In genomic region chr7:101696931-101697723, GRCm38 (mm10) we compare ENCODE assay signal across 14 mouse cellular contexts. TPM values are rescaled to one million over a fixed set of nuclear protein-coding genes. Genes with fewer than 3 reads are reported as not detected.
A peak's percentile ranks its signal among the peaks of the same experiment; 100 is the strongest.
DNase-seq lines count a peak whose midpoint lies in the region; ATAC-seq lines count a peak whose summit lies in the region.
"Had no signal": no experiment of that assay in that cellular context is flagged by ENCODE, and none has a peak within 500 bp of the region (broad histone marks: within the 10 kb centered on the region; RNA-seq: fewer than 3 reads in every experiment).

No protein-coding gene starts in this region.

- no peaks in the 10 kb centered on the region for H3K36me3 ChIP-seq in embryonic facial prominence, embryonic 14.5 days (ENCODE audit: control insufficient read depth, insufficient read depth, low read length)
- H3K36me3 ChIP-seq in embryonic facial prominence, embryonic 10.5 days (replicated peaks): no peaks in the 10 kb centered on the region
- no peaks in the 10 kb centered on the region for H3K36me3 ChIP-seq in liver, embryonic 11.5 days (ENCODE audit: control insufficient read depth, insufficient read depth, low read length)
- H3K36me3 ChIP-seq: limb, embryonic 12.5 days had no signal

- H3K27ac ChIP-seq in embryonic facial prominence, embryonic 14.5 days (replicated peaks; ENCODE audit: low read depth, low read length): no peak overlapping the region
- H3K27ac ChIP-seq in embryonic facial prominence, embryonic 10.5 days (replicated peaks): no peak overlapping the region
- H3K27ac ChIP-seq in liver, embryonic 11.5 days (ENCODE audit: low read depth, low read length): no peak overlapping the region
- H3K27ac ChIP-seq: heart, embryonic 13.5 days; limb, embryonic 12.5 days had no signal

- ATAC-seq in embryonic facial prominence, embryonic 14.5 days (ENCODE audit: low read depth): no peak; the same call in 1 of the 2 replicates
- peak; percentile 92 for ATAC-seq in liver, embryonic 11.5 days (replicated peaks; ENCODE audit: low FRiP score)
- ATAC-seq: intestine, embryonic 16.5 days had no signal

- WGBS in embryonic facial prominence, embryonic 14.5 days: 74% methylated on average over 10 of the region's 10 CpGs
- 90% methylated on average over 10 of the region's 10 CpGs for WGBS in embryonic facial prominence, embryonic 10.5 days
- WGBS in liver, embryonic 11.5 days: 54% methylated on average over 10 of the region's 10 CpGs

- no peak overlapping the region for H3K4me2 ChIP-seq in embryonic facial prominence, embryonic 14.5 days (ENCODE audit: low read depth, low read length)
- peak overlapping the region; percentile 20; the same call in 1 of the 2 replicates for H3K4me2 ChIP-seq in liver, embryonic 11.5 days
- H3K4me2 ChIP-seq: heart, embryonic 13.5 days; limb, embryonic 12.5 days had no signal

- peak; percentile 8 for DNase-seq in embryonic facial prominence, embryonic 14.5 days (ENCODE audit: low spot score)
- no peak for DNase-seq in embryonic facial prominence, embryonic 10.5 days (ENCODE audit: low spot score)
- DNase-seq in right cerebral cortex, postnatal 10 days (ENCODE audit: low spot score in 2 of 2): peak; percentile 66 to 67
- DNase-seq in right cerebral cortex, adult 18-20 months: no peak
- no peak for DNase-seq in liver, embryonic 11.5 days (ENCODE audit: low spot score)
- DNase-seq in lung, postnatal 25 days (ENCODE audit: low spot score): no peak
- DNase-seq in ovary, postnatal 36 days (ENCODE audit: low spot score): no peak
- no peak for DNase-seq in adrenal gland, postnatal 4 days (ENCODE audit: low spot score in 2 of 2)
- DNase-seq: kidney, postnatal 4 days; thymus, postnatal 14 days had no signal

- H3K9me3 ChIP-seq in embryonic facial prominence, embryonic 14.5 days (ENCODE audit: control insufficient read depth, low read length): no peaks in the 10 kb centered on the region
- no peaks in the 10 kb centered on the region for H3K9me3 ChIP-seq in embryonic facial prominence, embryonic 10.5 days
- no peaks in the 10 kb centered on the region for H3K9me3 ChIP-seq in liver, embryonic 11.5 days (ENCODE audit: control insufficient read depth, low read length)
- H3K9me3 ChIP-seq: heart, embryonic 13.5 days; limb, embryonic 12.5 days; megakaryocyte, embryonic 14.5 days had no signal

- H3K4me3 ChIP-seq in embryonic facial prominence, embryonic 14.5 days (ENCODE audit: low read depth, low read length): no peak overlapping the region
- H3K4me3 ChIP-seq in embryonic facial prominence, embryonic 10.5 days: no peak overlapping the region
- no peak overlapping the region for H3K4me3 ChIP-seq in liver, embryonic 11.5 days (ENCODE audit: low read depth, low read length)
- H3K4me3 ChIP-seq: heart, embryonic 13.5 days; limb, embryonic 12.5 days; megakaryocyte, embryonic 14.5 days had no signal

- no peaks in the 10 kb centered on the region for H3K4me1 ChIP-seq in embryonic facial prominence, embryonic 14.5 days (ENCODE audit: control insufficient read depth, insufficient read depth, low read length)
- peaks cover 4% of the 10 kb centered on the region; the same call in 1 of the 2 replicates for H3K4me1 ChIP-seq in embryonic facial prominence, embryonic 10.5 days
- peaks cover 9% of the 10 kb centered on the region for H3K4me1 ChIP-seq in liver, embryonic 11.5 days (replicated peaks; ENCODE audit: control insufficient read depth, insufficient read depth, low read length)
- H3K4me1 ChIP-seq: limb, embryonic 12.5 days had no signal

- no peak overlapping the region for H3K9ac ChIP-seq in embryonic facial prominence, embryonic 14.5 days (ENCODE audit: low read depth, low read length)
- H3K9ac ChIP-seq in liver, embryonic 11.5 days (ENCODE audit: low read depth, low read length): no peak overlapping the region
- H3K9ac ChIP-seq: heart, embryonic 13.5 days; limb, embryonic 12.5 days had no signal

- H3K27me3 ChIP-seq in embryonic facial prominence, embryonic 14.5 days (replicated peaks; ENCODE audit: control insufficient read depth, insufficient read depth, low read length): no peaks in the 10 kb centered on the region
- no peaks in the 10 kb centered on the region for H3K27me3 ChIP-seq in embryonic facial prominence, embryonic 10.5 days (replicated peaks; ENCODE audit: low read depth, poor library complexity, severe bottlenecking)
- H3K27me3 ChIP-seq in liver, embryonic 11.5 days (replicated peaks; ENCODE audit: control insufficient read depth, insufficient read depth, low read length): no peaks in the 10 kb centered on the region
- H3K27me3 ChIP-seq: heart, embryonic 13.5 days; limb, embryonic 12.5 days; megakaryocyte, embryonic 14.5 days had no signal

RNA-seq across cellular contexts. Expression of gene Clpb, which starts 33.7 kb away (rescaled TPM):
- 37.5 and 48.5 TPM in 2 replicates for polyA plus RNA-seq in embryonic facial prominence, embryonic 14.5 days (2014; fragmentation: Nextera tagmentation; extraction: Ambion mirVana)
- 56.2 and 58.3 TPM in 2 replicates for polyA plus RNA-seq in embryonic facial prominence, embryonic 10.5 days (2016; fragmentation: Nextera tagmentation; extraction: Ambion mirVana)
- polyA plus RNA-seq in liver, embryonic 11.5 days (2014; fragmentation: Nextera tagmentation; extraction: Ambion mirVana): 51.3 and 54.7 TPM in 2 replicates
- 10 to 100 TPM; 47.3 to 51.0 TPM for total RNA-seq in adrenal gland, postnatal 4 days (2021)

Comparison
In these comparisons a context has a peak if more than half of its experiments do, and no peak if none do; other contexts are left out.
1. DNase-seq: peak in embryonic facial prominence, embryonic 14.5 days (single experiment) and right cerebral cortex, postnatal 10 days (2 of 2); none in embryonic facial prominence, embryonic 10.5 days (single experiment), right cerebral cortex, adult 18-20 months (single experiment), liver, embryonic 11.5 days (single experiment), lung, postnatal 25 days (single experiment), ovary, postnatal 36 days (single experiment) and adrenal gland, postnatal 4 days (0 of 2).